Mouse (Mus musculus) mesoderm, embryonic 11.5 days (tissue): ENCODE measurements at regions not wholly inside any gene's neighbourhood (a gene's known extent, or its start where the extent isn't known, plus 50 kb on each side); places are given as distances from the start of the nearest gene placed in this dataset.
A peak's percentile ranks its signal among the peaks of the same experiment; 100 is the strongest.

ENCODE experiments used
- DNase-seq: peaks from one replicate; pipeline ENCODE4 v3.0.0-alpha.2; 2012; ENCODE audit warnings: low read depth, low spot score

DNA sequence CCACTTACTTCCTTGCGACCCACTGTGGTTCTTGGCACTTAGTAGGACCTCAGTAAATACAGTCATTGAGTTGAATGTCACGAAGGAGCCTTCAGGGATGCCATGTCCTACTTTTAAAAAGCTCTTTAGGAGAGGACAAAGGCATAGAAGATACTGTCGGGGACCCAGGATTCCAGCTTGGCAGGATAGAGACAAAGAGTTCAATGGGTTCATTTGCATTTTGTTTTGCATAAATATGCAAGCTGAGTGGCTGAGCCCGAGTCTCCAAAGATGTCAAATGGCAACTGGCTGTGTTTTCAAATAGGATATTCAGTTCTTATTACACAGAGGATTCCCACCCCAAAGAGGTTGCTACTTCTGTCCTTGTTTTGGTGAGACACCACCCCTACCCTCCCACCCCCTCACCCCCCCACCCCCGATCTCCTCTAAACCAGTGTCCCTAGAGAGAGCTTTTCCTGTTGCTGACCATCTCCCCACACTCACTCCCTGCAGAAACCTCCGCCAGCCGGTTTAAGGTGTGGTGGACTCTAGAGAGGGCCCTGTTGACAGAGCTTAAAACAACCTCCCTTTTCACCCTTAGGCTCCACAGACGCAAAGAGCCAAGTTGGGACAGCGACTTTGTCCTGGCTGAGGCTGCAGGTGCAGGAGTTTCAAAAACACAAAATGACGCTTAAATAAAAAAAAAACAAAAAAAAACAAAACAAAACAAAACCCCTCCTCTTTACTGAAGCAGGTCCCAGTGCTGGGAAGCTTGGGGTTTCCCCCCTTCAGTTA, 57.9 kb downstream of the Sox9 start:
- no peak for DNase-seq

DNA sequence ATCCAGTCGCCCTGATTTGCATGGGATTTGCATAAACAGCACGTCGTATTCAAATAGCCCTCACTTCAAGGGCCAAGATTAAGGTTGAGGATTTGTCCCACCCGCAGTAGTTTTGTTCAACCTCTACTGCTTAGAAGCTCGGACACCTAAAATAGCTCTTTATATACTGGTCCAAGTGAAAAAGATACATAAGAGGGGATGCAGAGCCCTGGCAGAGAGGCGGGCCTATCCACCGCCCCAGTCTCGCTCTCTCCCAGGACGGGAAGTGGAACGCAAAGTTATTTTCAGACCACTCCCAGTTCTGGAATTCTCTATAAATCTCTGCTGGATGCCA, 58.4 kb downstream of the Sox9 start:
- no peak for DNase-seq

DNA sequence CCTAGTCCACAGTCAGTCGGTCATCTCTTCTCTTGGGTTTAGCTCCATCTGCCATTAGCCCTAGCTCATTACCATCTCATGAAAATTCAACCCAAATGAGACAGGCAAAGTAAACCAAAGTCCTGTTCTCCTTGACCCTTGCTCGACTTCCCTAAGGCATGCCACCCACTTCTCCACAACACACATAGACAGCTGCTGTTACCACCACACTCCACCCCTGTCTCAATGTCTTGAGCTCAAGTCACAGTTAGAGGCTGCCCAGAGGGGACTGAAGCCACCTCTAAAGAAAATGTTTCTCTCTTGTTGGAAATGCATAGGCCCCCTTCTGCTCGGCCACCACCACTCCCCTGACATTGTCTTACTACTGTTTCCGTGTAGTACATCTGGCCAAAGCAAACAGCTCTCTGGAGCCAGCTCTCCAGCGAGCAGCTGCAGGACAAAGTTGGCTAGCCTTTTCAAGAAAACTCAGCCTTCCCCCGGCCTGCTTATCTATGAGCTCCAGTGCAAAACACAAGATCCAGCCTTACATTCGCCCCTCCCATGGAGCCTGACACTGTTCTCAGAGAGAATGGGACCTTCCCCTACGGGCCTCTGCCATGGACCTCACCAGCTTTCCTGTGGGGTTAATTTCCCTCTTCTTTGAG, 62.4 kb downstream of the Sox9 start:
- DNase-seq, result no peak

DNA sequence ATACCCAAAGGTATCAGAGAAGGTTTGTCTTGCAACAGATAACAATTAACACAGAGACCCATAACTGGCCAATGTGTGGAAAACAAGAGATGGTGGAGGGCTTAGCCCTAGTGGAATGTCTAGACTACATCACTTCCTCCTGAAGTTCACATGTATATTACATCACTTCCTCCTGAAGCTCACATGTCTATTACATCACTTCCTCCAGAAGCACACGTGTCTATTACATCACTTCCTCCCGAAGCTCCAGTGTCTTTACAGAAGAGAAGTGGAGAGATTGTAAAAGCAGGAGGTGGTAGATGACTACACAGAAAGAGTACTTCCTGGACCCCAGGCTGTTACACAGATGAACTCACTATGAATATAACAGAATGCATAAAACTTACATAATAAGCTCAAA, 65.1 kb downstream of the Sox9 start:
- no peak for DNase-seq

DNA sequence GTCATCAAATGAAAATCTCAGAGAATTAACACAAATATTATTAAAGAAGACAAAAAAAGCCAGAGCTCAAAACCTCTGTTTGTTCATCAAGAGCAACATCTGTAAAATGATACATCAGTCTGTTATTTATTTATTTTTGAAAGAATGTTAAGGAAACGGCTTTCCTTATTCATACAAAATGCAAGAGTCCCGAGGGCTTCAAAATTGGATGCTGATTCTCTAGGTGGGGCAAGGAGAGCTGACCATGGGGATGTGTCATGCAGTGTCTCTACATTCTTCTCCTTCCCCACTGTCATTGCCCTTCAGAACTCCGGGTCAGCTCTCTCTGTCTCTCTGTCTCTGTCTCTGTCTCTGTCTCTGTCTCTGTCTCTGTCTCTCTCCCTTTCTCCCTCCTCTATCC, 65.8 kb downstream of the Sox9 start:
- no peak for DNase-seq

DNA sequence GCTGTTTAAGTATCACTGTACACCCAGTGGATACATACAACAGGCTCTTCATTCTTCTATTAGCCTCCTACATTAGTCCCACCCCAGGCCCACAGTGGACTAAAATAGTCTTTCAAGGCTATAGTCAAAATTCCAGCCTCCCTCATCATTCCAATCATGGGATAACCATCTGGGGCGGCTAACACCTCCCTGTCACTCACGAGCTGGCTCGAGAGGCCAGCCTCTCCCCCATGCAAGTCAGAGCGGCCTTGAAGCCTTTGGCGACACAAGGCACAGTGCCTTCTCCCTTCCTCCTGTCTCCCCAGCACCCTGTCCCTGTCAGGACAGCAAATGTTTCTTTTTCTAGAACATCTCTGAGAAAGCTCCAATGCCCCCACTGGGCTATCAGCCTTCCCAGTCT, 68.0 kb downstream of the Sox9 start:
- no peak for DNase-seq

DNA sequence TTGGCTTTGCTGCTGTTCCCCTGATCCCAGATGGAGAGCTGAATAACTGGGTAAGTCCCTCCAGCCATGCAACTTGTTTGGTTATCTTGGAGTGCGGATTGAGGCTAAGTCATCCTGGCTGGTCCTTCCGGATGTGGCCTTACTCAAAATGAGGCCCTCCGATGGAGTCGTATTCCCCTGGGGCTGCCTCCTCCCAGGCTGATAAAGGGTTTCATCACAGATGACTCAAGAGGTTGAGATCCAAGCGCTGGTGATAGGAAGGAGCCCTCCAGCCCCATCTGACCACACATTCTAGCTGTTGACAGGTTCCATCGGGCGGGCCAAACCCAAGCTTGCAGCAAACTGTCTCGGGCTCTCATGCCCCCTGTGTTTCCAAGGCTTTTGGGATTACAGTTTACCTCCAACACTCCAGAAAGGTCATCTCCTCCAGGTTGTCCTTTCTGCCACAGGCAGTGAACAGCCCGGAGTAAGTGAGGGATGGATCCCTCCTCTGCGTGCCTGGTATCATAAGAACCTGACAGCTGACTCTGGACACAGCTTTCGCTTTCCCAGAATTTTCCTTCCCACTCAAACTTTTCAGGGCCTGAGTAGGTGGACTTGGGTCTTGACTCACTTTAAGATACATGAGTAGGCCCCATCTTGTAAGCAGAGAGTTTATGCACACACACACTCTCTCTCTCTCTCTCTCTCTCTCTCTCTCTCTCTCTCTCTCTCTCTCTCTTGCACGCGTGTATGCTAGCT, 68.7 kb downstream of the Sox9 start:
- no peak for DNase-seq

DNA sequence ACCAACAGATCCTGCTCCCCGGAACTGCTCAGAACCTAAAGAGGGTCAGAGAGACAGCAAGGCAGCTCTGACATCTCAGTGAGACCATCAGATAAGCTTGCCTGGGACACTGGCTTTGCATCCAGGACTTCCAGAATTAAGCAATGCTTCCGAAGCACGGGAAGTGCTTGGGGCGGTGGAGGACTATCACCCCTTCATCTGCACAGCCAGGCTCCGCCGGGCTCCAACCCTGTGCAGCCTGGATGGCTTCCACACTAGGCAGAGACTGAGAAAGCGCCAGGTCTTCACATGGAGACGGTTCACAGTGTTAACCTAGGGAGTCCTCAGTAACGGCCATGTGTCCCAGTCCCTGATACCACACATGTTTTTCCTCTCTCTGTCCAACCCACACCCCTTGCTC, 69.3 kb downstream of the Sox9 start:
- DNase-seq, result no peak

DNA sequence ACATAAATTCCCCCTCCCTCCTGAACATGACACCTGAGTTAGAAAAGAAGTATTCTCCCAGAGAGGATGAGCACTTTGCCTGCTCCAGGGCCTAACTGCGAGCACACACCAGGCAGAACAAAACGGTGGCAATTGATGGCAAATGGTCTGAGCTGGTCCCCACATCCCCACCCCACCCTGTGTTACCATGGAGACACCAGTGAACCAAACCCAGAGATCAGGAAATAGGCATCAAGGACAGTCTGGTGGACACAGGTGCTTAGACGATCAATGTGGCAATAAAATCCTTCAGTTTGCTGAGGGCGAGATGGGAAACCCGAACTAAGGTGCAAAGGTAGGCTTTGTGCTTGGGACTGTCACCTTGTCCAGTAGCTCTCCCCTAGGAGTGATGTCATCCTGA, 74.0 kb downstream of the Sox9 start:
- DNase-seq, result no peak

DNA sequence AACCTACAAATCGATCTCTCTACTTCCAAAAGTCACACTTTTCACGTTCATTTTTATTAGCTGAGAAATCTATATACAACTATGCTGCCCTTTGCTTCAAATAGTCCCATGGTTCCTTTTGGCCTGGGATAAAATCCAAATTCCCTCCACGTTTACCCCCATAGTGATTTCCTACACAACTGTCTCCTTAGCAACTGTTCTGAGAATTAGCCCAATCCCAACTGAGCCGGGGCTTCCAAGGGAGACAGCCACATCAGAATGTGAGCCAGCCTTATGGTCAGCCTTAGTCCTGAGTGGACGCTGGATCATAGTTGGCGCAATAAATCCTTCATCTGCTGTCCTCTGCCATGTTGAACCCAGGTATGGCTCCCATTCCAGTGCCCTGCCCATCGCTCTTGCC, 77.3 kb downstream of the Sox9 start:
- no peak for DNase-seq

DNA sequence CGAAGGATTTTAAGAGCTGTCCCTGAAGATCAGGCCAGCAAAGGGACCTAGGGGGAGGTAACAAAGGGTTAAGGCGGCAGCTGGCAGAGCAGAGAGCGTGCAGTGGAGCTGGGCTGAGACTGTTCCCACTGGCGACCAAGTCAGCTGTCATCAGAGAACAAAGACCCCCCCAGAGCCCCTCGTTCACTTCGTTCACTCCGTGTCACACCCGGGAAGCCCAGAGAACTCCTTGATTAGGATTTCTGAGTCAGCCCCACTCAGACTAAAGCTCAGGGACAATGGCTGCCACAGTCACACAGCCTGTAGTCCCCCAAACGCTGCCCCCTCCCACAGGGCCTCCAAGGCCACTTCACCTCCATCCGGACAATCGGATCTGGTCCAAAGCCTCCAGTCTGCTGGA, 78.8 kb downstream of the Sox9 start:
- DNase-seq, result peak; percentile 45

DNA sequence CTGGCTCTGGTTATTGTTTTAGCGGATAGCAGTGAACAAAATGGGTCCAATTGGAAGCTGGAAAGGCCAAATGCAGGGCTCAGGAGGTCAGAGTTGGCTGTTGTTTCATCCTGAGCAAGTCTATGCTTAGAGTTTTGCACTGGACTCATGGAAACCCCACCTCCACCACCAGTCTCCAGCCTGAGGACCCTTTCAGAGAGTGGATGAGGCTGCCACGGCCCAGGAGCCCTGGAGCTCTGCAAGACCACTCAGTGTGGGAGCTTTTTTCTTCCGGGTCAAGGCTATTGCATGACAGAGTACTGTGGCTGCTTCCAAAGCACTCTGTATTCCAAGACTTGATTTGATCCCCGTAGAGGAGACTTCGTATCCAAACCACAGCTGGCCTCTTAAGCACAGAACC, 79.2 kb downstream of the Sox9 start:
- no peak for DNase-seq

DNA sequence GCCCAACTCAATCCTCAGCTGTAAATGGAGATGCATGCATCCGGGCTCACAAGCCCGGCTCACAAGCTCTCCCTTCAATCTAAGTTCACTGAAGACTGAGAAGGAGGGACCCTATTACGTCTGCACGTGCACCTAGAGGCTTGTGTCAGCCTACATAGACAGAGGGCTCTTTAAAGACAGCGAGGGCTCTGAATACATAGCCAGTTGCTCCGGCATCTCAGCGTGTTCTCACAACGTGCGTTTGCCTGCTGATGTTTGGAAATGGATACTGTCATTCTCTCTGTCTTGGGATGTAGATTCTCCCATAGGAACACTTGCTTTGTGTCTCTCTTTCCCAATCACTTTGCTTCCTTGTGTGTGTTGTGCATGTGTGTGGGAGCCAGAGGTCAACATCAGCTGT, 83.8 kb downstream of the Sox9 start:
- no peak for DNase-seq

DNA sequence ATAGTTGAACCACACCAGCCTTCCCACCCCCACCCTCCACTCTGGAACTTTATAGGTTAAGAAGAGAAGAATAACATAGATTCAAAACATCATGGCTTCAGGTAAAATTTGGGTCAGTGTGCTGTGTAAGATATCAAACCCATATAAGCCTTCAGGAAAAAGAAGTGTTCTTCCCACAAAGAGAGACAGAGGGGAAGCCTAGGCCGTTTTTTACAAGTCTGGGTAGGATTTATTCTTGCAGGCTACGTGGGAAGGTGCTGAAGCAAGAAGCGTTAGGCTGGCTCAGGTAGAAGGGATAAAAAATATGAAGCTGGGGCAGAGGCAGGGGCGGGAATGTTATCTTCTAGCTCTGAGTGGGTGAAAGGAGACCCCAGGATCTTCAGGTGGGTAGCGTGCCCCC, 87.5 kb downstream of the Sox9 start:
- no peak for DNase-seq

DNA sequence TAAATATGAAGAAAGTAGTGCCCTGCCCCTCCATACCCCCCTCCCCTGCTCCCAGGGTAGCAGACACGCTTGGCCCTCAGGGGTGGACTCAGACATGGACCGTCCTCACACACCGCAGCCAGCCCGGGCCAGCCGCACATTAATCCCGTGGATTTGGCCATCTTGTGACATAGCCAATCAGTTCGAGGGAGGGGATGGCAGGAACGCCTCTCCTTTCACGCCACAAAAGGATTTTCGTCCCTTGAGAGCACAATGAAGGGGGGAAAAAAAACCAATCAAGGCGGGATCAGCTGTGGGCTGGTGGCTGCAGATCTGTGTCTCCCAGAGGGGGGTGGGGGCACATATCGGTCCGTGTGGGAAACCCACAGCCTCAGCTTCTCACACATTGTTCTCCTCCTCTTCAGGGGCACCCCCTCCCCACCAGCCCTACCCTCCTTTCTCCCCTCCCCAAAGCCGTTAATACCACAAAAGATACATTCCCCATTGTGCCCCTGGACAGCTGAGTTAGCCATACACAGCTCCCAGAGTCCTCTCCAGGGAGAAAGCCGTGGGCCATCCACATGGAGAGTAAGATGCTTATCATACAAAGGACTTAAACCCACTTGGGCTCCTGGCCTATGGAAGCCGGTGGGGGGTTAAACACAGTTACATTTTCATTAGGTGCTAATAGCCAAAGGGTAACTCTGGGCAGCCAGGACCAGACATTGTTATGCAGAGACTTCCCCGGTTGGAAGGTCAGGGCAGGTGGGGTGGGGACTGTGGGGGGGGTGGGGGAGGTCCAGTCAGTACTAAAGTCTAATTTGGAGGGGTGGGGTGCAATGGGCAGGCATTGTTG, 88.4 kb downstream of the Sox9 start:
- peak; percentile 89 for DNase-seq

DNA sequence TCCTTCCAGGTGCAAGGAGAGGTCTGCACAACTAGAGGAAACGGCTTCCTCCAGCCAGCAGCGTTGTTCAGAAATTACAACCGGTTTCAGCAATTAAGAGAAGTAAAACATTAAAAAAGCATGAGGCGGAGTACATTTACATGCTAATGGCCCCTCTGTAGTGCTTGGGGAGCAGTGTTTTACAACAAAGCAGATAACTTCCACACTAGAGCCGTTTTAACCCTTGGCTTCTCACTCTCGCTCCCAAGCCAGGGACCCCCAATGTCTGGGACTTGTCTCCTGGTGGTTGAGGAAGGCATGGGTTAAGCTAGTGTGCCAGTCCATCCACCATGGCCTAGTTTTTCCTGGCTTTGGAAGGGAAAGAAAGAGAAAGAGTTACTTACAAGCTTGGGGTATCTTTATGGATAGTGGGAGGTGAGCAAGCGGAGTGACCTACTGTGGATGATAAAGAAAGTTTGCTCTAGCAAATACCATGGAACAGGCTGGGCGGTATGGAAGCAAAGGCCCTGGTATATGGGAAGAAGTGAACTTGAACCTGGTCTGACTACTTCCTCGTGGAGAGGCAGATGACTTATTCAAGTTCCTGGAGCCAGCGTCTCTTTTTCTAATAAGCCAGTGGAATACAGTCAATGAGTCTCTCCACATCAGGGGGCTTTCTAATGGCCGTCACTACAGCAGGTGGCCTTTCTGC, 90.8 kb downstream of the Sox9 start:
- DNase-seq, result no peak

DNA sequence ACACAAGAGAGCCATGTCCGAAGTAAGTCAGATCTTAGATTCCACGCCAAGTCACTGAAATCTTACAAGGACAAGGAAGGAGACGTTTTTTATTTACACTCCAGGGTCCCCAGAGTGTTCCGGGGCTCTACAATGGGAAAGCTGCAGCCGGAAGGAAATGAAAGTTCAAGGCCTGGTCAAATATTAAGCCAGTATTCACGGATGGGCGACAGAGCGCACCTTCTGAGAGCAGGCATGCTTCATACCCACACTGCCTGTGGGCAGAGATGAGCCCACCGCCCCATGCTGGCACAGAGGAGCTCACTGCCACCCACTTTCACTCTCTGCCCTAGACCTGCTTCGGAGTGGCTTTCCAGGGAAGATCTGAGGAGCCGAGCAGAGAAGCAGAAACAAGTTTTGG, 92.2 kb downstream of the Sox9 start:
- no peak for DNase-seq

DNA sequence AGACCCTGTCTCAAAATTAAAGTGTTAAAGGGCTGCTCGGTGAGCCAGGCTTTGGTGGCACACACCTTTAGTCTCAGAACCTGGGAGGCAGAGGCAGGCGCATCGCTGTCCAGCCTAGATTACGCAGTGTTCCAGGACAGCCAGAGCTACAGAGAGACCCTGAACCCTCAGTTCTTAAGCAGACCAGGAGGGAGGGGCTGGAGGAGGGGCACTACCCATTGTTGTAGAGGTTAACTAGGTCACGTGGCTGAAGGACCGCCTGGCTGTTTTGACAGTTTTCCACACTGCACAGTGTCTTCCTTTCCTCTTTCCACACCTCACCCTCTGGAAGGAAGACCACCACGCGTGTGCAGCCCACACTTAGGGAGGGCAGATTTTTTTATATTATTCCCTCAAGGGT, 94.2 kb downstream of the Sox9 start:
- DNase-seq, result no peak

DNA sequence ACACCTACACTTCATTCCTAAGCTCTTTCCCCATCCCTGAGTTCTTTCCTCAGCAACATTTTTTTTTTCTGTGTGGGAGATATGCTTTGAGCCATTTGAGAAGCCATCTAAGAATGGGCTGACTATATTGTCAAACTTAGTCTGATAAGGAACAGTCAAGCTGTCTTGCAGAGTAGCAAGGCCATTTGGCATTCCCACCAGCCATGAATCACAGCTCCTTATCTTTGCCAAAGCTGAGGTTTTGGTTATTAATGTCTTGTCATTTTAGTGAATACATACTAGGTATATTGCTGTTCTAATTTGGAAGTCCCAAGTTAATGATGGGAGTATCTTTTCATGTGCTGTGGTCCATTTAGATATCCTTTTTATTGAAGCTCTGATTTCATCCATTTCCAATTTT, 96.4 kb downstream of the Sox9 start:
- no peak for DNase-seq

DNA sequence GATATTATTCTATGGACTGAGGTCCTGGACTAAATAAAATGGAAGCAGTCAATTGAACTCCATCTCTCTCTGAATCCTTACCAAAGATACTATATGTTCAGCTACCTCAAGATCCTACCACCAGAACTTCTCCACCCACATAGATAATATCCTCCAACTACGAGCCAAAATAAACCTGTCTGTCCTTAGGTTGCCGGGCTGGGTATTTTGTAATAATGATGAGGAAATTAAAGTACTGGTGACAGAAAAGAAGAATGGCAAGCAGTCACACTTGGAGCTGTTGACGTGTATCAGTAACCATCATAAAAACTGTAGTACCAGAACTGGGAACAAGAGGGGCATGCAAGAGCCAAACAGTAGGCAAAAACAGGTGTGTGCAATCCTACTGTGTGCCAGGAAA, 98.7 kb downstream of the Sox9 start:
- no peak for DNase-seq

DNA sequence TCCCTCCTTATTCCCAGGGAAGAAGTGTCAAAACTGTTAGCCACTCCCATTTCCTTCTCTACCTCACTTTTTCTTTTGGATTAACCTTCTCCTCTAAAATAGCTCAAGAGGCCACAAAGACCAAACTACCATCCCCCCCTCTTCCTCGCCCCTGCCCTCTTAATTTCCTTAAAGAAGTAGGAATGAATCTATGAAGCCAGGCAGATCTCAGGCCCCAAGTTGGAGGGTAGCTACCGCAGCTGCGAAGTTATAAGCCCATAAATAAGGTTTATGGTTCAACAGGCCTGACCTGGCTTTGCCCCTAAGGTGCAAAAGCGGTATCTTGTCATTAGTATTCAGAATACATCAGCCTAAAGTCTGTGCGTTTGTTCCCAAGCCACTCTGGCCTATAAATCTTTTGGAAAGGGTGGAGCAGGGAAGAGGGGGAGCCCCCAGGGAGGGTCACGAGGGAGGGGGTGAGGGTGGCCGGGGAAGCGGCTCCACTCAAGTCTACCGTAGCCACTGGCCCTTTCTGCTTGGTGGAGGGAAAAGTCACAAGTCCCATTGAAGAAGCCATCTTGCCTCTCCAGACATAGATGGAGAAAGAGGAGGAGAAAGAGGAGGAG, 103.4 kb downstream of the Sox9 start:
- DNase-seq, result peak; percentile 86
